Mouse (Mus musculus): Measurements from ENCODE around the gene Nxf2. TPM values are rescaled to one million over a fixed set of nuclear protein-coding genes. Genes with fewer than 3 reads are reported as not detected.

Nxf2 gene
- 0.12 and 0.32 TPM in 2 replicates for polyA plus RNA-seq (2015; fragmentation: Nextera tagmentation; extraction: Ambion mirVana)

DNA sequence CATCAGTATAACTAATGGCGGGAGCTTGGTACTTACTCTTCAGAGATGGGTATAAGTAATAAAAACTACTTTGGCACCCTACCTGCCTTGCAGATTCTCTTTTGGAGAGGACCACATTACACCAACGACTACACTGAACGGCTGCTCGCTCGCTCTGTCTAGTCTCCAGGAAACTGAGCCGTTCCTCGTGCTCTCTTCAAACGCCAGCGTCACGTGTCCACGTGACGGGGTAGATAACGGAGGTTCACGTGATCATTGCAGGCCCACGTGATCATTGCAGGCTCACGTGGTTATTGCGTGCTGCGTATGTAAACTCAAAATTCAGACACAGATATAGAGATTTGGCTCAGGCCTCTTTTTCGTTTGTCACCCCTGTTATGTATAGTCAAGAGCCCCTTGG lies at the start of gene Nxf2:
Gene Nxf2, minus strand, starts transcription at position 209 of the 400 bp plus-strand sequence.
- H3K4me1 ChIP-seq (replicated peaks) = no peaks in the 10 kb centered on the region
- no peak for ATAC-seq (ENCODE audit: low FRiP score, low read depth)
- H3K27ac ChIP-seq (replicated peaks) = no peak within 1 kb of the TSS
- no peaks in the 10 kb centered on the region for H3K27me3 ChIP-seq
- WGBS = 89% methylated on average over 19 of the region's 19 CpGs
- H3K4me3 ChIP-seq = peak within 1 kb of the TSS; percentile 33
- H3K9ac ChIP-seq = 0 out of 2 replicates have a peak within 1 kb of the TSS, but pooled peaks have one; percentile 22
- H3K4me2 ChIP-seq = peak within 1 kb of the TSS; percentile 51
- H3K9me3 ChIP-seq = no peaks in the 10 kb centered on the region
- no peaks in the 10 kb centered on the region for H3K36me3 ChIP-seq

- Histone ChIP-seq H3K27me3 (no peaks in the 10 kb centered on the region), H3K36me3 (no peaks in the 10 kb centered on the region), H3K4me1 (replicated peaks) (0 out of 2 replicates have a peak, but pooled peaks cover 5% of the 10 kb centered on the region), H3K9ac (no peak overlapping the region), H3K4me3 (no peak overlapping the region), H3K9me3 (no peaks in the 10 kb centered on the region), H3K4me2 (no peak overlapping the region), H3K27ac (replicated peaks) (no peak overlapping the region)
- no peak for ATAC-seq (ENCODE audit: low FRiP score, low read depth)
- 59% methylated on average over 3 of the region's 3 CpGs for WGBS
Measured at GRCm38 (mm10) chrX:135011381-135011780, 46.8 kb upstream of the Nxf2 start.

DNA sequence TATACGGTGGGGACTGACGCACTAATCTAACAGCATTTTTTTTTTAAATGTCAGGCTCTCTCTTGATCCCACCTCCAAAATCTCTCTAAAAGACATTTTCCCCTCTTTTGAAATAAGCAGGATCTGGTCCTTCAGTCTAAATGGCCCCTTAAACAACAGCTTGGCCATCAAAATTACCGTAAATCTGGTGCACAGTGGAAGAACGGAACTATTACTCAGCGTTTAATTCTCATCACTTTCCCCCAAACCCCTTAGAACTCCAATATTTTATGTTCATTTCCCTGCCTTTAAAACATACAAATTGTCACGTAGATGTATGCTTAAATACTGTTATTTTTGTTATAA lies 44.9 kb upstream of the Nxf2 start:
- Histone ChIP-seq H3K4me2 (peak overlapping the region; percentile 52), H3K4me3 (peak overlapping the region; percentile 63), H3K36me3 (no peaks in the 10 kb centered on the region), H3K27ac (replicated peaks) (peak overlapping the region; percentile 95), H3K9me3 (no peaks in the 10 kb centered on the region), H3K9ac (peak overlapping the region; percentile 32; the same call in 1 of the 2 replicates), H3K27me3 (no peaks in the 10 kb centered on the region), H3K4me1 (replicated peaks) (0 out of 2 replicates have a peak, but pooled peaks cover 5% of the 10 kb centered on the region)
- WGBS = 31% methylated on average over 6 of the region's 6 CpGs
- peak; percentile 46; the same call in 1 of the 2 replicates for ATAC-seq (ENCODE audit: low FRiP score, low read depth)

DNA sequence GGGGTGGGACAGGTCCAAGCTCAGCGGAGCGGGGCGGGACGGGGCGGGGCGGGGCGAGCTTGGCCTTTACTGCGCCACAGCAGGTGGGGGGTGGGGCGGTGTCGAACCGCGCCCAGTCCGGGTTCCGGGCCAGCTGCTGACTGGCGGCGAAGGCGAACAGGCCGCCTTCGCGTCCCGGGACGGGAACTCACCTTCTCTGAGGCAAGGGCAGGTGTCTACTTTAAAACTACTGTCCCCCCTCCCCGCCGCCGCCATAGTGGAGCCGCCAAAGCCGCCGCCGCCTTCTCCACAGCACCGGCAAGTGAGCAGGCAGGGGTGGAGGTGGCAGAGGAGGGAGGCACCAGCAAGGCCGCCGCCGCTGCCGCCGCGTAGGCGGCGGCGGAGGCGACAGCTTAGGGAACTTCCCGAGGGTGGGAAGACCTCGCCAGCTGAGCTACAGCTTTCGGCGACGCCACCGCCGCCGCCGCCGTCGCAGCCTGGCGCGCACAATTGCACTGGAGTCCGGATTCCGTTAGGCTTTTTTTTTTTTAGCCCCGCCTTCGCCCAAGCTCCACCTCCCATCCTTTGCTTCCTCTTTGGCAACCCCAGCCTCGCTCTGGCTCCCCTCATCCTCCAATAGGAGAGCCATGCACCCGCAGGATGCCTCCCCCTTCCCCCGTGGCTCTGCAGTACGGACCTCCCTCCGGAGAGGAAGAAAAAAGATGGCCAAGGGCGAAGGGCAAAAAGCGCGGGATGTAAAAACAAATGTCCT lies 44.3 kb upstream of the Nxf2 start, which contains the start of gene Zmat1:
Gene Zmat1, minus strand, starts transcription at position 490 of the 751 bp plus-strand sequence.
- Histone ChIP-seq H3K27me3 (no peaks in the 10 kb centered on the region), H3K9ac (peak within 1 kb of the TSS; percentile 78), H3K9me3 (no peaks in the 10 kb centered on the region), H3K4me2 (peak within 1 kb of the TSS; percentile 52), H3K4me1 (replicated peaks) (0 out of 2 replicates have a peak, but pooled peaks cover 5% of the 10 kb centered on the region), H3K4me3 (peak within 1 kb of the TSS; percentile 63), H3K27ac (replicated peaks) (peak within 1 kb of the TSS; percentile 95), H3K36me3 (no peaks in the 10 kb centered on the region)
- 19% methylated on average over 52 of the region's 65 CpGs for WGBS
- peak; percentile 100 for ATAC-seq (ENCODE audit: low FRiP score, low read depth)

- H3K27ac ChIP-seq (replicated peaks) = peak overlapping the region; percentile 95; the same call in 1 of the 2 replicates
- H3K9me3 ChIP-seq = no peaks in the 10 kb centered on the region
- 0 out of 2 replicates have a peak overlapping the region, but pooled peaks have one; percentile 7 for H3K9ac ChIP-seq
- ATAC-seq (ENCODE audit: low FRiP score, low read depth) = no peak
- H3K4me2 ChIP-seq = peak overlapping the region; percentile 52
- 38% methylated on average over 5 of the region's 5 CpGs for WGBS
- H3K4me1 ChIP-seq (replicated peaks) = 0 out of 2 replicates have a peak, but pooled peaks cover 5% of the 10 kb centered on the region
- H3K36me3 ChIP-seq = no peaks in the 10 kb centered on the region
- H3K27me3 ChIP-seq = no peaks in the 10 kb centered on the region
- H3K4me3 ChIP-seq = peak overlapping the region; percentile 63
Measured at GRCm38 (mm10) chrX:135008021-135008420, 43.5 kb upstream of the Nxf2 start.

- WGBS = 55% methylated on average over 39 of the region's 53 CpGs
- H3K4me3 ChIP-seq = peak overlapping the region; percentile 33
- H3K4me1 ChIP-seq (replicated peaks) = no peaks in the 10 kb centered on the region
- H3K36me3 ChIP-seq = no peaks in the 10 kb centered on the region
- H3K4me2 ChIP-seq = peak overlapping the region; percentile 51
- 0 out of 2 replicates have a peak overlapping the region, but pooled peaks have one; percentile 22 for H3K9ac ChIP-seq
- H3K27ac ChIP-seq (replicated peaks) = no peak overlapping the region
- H3K9me3 ChIP-seq = no peaks in the 10 kb centered on the region
- no peaks in the 10 kb centered on the region for H3K27me3 ChIP-seq
- peak; percentile 92 for ATAC-seq (ENCODE audit: low FRiP score, low read depth)
Measured at GRCm38 (mm10) chrX:134963305-134964094, 1.1 kb downstream of the Nxf2 start.

DNA sequence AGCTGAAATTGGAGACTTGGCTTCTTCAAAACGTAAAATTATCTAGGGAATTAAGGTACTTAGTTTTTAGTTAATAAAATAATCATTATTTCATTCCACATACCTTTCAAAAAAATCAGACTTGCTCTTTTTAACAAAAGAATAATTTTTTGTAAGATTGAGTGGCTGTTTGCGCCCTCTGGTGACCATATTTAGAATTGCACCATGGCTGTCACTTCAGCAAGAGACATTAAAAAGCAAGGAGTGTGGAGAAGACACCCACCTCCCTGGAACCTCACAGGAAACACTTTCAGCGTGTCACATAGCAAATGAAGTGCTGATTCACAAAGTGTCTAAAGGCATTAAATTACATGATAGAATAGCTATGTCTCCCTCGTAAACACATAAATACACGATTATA lies 34.2 kb downstream of the Nxf2 start:
- Histone ChIP-seq H3K4me2 (no peak overlapping the region), H3K9me3 (no peaks in the 10 kb centered on the region), H3K4me1 (replicated peaks) (no peaks in the 10 kb centered on the region), H3K36me3 (no peaks in the 10 kb centered on the region), H3K9ac (no peak overlapping the region), H3K27ac (replicated peaks) (no peak overlapping the region), H3K4me3 (no peak overlapping the region), H3K27me3 (no peaks in the 10 kb centered on the region)
- 39% methylated on average over 5 of the region's 5 CpGs for WGBS
- ATAC-seq (ENCODE audit: low FRiP score, low read depth) = no peak

DNA sequence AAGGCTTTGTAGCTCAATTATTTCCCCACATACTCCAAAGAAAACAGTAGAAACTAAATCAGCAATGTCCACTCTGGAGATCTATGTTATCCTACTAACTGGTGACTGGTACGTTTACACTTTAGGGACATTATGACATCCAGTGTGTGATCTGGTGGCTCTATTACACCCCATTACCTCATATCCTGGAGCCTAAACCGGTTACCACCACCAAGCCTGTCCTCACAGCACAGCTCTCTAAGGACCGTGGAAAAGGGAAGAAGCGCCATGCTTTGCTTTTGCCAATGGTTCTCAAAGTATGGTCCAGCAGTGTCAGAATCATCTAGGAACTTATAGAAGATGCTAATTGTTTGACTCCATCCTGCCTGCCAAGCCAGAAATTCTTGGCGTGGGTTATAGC lies 34.6 kb downstream of the Nxf2 start:
- WGBS = 75% methylated on average over 5 of the region's 5 CpGs
- H3K36me3 ChIP-seq = no peaks in the 10 kb centered on the region
- no peak overlapping the region for H3K4me3 ChIP-seq
- ATAC-seq (ENCODE audit: low FRiP score, low read depth) = no peak
- H3K9me3 ChIP-seq = no peaks in the 10 kb centered on the region
- H3K27me3 ChIP-seq = no peaks in the 10 kb centered on the region
- H3K9ac ChIP-seq = no peak overlapping the region
- no peak overlapping the region for H3K27ac ChIP-seq (replicated peaks)
- H3K4me1 ChIP-seq (replicated peaks) = no peaks in the 10 kb centered on the region
- no peak overlapping the region for H3K4me2 ChIP-seq

GRCm38 (mm10) chrX:134925058-134925457 lies 39.5 kb downstream of the Nxf2 start:
- H3K4me1 ChIP-seq (replicated peaks) = no peaks in the 10 kb centered on the region
- no peaks in the 10 kb centered on the region for H3K27me3 ChIP-seq
- no peak overlapping the region for H3K4me3 ChIP-seq
- ATAC-seq (ENCODE audit: low FRiP score, low read depth) = no peak
- no peaks in the 10 kb centered on the region for H3K9me3 ChIP-seq
- no peak overlapping the region for H3K27ac ChIP-seq (replicated peaks)
- no peak overlapping the region for H3K4me2 ChIP-seq
- H3K36me3 ChIP-seq = no peaks in the 10 kb centered on the region
- no peak overlapping the region for H3K9ac ChIP-seq

- 51% methylated on average over 7 of the region's 7 CpGs for WGBS
- Histone ChIP-seq H3K4me2 (no peak overlapping the region), H3K36me3 (no peaks in the 10 kb centered on the region), H3K9me3 (no peaks in the 10 kb centered on the region), H3K4me3 (no peak overlapping the region), H3K27me3 (no peaks in the 10 kb centered on the region), H3K9ac (no peak overlapping the region), H3K27ac (replicated peaks) (peak overlapping the region; percentile 51), H3K4me1 (replicated peaks) (no peaks in the 10 kb centered on the region)
- ATAC-seq (ENCODE audit: low FRiP score, low read depth) = no peak
Measured at GRCm38 (mm10) chrX:134923675-134924424, 40.7 kb downstream of the Nxf2 start.

DNA sequence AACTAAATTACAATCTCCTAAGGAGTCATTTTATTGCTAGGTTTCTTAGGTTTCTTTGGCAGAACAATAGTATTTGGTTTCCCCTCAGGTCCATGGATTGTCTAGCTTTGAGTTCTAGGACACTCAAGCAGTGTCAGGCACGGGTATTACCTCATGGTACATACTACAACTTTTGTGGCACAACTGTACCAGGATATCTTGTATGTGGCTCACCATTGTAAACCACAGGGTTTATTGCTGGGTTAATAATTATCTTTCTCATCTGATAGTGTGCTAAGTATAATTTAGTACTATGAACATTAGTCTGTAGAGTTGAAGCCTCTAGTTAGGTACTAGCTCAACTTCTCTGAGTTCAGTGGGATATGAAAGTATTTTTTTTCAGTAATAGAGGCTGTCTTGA lies 45.3 kb downstream of the Nxf2 start:
- H3K4me3 ChIP-seq = no peak overlapping the region
- 63% methylated on average over 1 of the region's 1 CpGs for WGBS
- H3K27me3 ChIP-seq = no peaks in the 10 kb centered on the region
- H3K36me3 ChIP-seq = no peaks in the 10 kb centered on the region
- no peak for ATAC-seq (ENCODE audit: low FRiP score, low read depth)
- no peaks in the 10 kb centered on the region for H3K4me1 ChIP-seq (replicated peaks)
- no peaks in the 10 kb centered on the region for H3K9me3 ChIP-seq
- H3K9ac ChIP-seq = no peak overlapping the region
- no peak overlapping the region for H3K4me2 ChIP-seq
- H3K27ac ChIP-seq (replicated peaks) = no peak overlapping the region
